Mouse (Mus musculus): ENCODE measurements around the gene Echdc3.

DNA sequence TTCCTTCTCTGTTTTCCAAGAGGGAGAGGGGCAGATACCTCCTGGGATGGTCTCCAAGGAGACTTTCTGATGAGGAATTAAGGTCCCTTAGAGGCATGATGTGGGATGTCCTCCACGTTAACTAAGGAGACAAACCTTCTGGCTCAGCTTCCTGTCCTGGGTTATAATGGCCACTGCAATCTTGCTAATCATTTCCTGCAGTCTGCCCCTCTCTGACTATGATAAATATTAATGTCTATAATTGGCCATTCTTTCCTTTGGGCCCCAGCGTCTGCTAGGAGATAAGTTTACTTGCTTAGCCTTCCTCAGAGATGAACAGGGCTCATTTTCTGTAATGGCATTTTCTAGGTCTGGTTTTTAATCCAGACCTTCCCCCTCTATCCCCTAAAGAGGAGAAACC lies 53.1 kb downstream of the Echdc3 start:
- no peak for TF ChIP-seq CTCF (IDR thresholded peaks at IDR 0.05; ENCODE audit: low read depth)
- no peak for TF ChIP-seq EP300 (IDR thresholded peaks at IDR 0.05; ENCODE audit: low read depth)

Measured in liver, embryonic 14.5 days (tissue).